Mouse (Mus musculus): ENCODE measurements at regions not wholly inside any gene's neighbourhood (a gene's known extent, or its start where the extent isn't known, plus 50 kb on each side); places are given as distances from the start of the nearest gene placed in this dataset.

DNA sequence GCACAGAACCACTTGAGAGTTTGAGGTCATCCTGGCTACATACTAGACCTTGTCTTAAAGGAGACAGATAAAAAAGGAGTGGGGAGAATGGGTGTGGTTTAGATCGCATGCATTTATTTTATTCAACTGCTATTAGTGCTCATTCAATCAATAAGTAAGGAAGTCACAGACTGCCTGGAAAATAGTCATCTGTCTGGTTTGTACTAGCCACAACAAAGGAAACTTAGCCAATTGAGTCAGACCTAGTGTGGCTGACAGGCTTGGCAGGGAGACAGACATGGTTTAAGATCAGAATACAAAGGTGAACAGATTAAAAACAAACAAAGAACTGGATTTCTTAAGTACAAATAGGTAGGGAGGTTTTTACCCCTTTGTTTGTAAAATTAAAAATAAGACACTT is 68.3 kb upstream of the Marcks start:
- DNase-seq: no peak

DNA sequence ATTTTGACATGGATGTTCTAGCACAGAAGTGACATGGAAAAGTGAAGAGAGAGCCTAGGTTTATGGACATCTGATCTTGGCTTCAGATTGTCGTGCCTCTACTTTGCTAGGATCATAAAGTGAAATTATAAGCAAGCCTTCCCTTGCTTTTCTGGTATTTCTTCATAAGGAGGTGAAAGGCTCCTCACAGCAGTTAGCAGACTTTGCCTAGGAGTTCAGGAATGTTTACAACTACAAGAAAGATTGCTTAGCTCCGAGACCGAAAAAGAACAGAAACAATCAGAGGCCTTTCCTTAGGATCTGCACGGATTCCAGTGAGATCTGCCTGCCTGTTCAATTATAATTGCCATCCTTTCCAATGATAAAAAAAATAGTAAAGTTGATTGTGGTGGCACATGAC is 67.8 kb upstream of the Marcks start:
- DNase-seq: no peak

DNA sequence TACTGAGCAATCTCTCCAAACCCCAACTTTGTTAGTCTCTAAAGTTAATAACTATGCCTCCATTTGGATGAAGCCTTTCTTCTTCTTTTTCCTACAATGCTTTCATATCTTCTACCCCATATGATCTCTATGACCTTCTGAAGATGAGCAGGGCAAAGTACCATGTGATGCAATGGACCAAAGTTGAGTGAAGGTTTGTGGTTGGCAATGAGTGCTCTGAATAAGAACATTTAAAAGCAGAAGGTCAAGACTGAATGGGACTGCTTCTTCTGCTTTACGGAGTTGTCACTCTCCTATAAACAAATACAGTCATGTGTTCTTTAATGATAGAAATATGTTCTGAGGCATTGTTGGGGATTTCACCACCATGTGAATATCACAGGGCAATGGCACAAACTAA is 65.0 kb upstream of the Marcks start:
- no peak for DNase-seq

- DNase-seq: peak; percentile 32 to 42
These were observed 56.2 kb upstream of the Marcks start for GRCm38 (mm10) chr10:37194798-37195453.

GRCm38 (mm10) chr10:37194131-37194797 is 55.5 kb upstream of the Marcks start:
- no peak for DNase-seq

DNA sequence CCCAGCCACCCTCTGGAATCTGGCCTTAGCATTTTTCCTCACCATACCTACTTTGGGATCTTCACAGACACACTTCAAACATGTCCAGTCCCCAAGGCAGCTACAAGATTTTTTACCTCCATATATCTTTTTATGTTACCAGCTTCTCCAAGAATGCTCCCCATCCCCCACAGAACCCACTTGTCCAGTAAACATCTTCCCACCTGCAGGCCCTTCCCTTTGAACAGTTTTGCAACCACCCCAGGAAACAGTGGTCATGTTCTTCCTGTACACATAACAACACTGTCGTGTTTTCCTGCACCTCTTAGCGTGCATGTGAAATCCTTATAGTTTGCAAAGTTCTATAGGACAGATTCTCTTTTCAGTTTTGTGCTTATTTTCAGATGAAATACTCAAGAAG is 53.9 kb upstream of the Marcks start:
- DNase-seq: no peak

DNA sequence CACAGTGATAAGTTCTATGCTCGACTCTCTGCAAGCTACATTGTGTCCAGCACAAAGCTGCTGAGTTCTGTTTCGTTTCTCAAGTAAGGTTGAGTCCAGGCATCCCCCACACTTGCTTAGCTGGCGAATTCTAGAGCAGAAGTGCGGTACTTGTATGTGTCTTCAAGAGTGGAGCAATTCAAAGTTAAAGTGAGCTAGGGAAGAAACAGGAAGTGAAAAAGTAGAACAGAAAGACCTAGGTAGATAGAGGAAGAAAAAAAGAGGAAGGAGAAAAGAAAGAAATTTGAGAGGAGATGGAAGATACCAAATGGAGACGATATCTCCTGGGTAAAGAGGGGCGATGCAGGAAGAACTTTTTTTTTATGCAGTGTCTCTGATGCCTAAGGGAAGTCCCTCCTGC is 51.4 kb upstream of the Marcks start:
- peak; percentile 49 to 51 for DNase-seq

All from B cell, adult 2 months (primary cell).